Mouse (Mus musculus): Measurements from ENCODE around the gene Calhm3. TPM values are rescaled to one million over a fixed set of nuclear protein-coding genes. Genes with fewer than 3 reads are reported as not detected.

Calhm3 gene
- total RNA-seq (2015) (not detected in 2 replicates), total RNA-seq (2017) (not detected in 2 replicates)

- no peak for ATAC-seq (ENCODE audit: poor library complexity, severe bottlenecking)
Measured at GRCm38 (mm10) chr19:47157664-47158063, at the start of gene Calhm3. TSS of gene Calhm3 (minus strand) at chr19:47157764.

GRCm38 (mm10) chr19:47206126-47206525, 48.6 kb upstream of the Calhm3 start:
- no peak for ATAC-seq (ENCODE audit: poor library complexity, severe bottlenecking)

GRCm38 (mm10) chr19:47204653-47205052, 47.1 kb upstream of the Calhm3 start:
- ATAC-seq (ENCODE audit: poor library complexity, severe bottlenecking) = no peak

GRCm38 (mm10) chr19:47203042-47203441, 45.5 kb upstream of the Calhm3 start:
- no peak for ATAC-seq (ENCODE audit: poor library complexity, severe bottlenecking)

- no peak for ATAC-seq (ENCODE audit: poor library complexity, severe bottlenecking)
Measured at GRCm38 (mm10) chr19:47202429-47202828, 44.9 kb upstream of the Calhm3 start.

GRCm38 (mm10) chr19:47201972-47202371, 44.4 kb upstream of the Calhm3 start:
- no peak for ATAC-seq (ENCODE audit: poor library complexity, severe bottlenecking)

GRCm38 (mm10) chr19:47198671-47199350, 41.2 kb upstream of the Calhm3 start:
- ATAC-seq (ENCODE audit: poor library complexity, severe bottlenecking) = no peak

- ATAC-seq (ENCODE audit: poor library complexity, severe bottlenecking) = no peak
Measured at GRCm38 (mm10) chr19:47192158-47192557, 34.6 kb upstream of the Calhm3 start.

- no peak for ATAC-seq (ENCODE audit: poor library complexity, severe bottlenecking)
Measured at GRCm38 (mm10) chr19:47188515-47189128, 31.1 kb upstream of the Calhm3 start.

GRCm38 (mm10) chr19:47186514-47187275, 29.1 kb upstream of the Calhm3 start:
- ATAC-seq (ENCODE audit: poor library complexity, severe bottlenecking) = no peak

GRCm38 (mm10) chr19:47184736-47185135, 27.2 kb upstream of the Calhm3 start:
- no peak for ATAC-seq (ENCODE audit: poor library complexity, severe bottlenecking)

- ATAC-seq (ENCODE audit: poor library complexity, severe bottlenecking) = no peak
Measured at GRCm38 (mm10) chr19:47184221-47184620, 26.7 kb upstream of the Calhm3 start.

- ATAC-seq (ENCODE audit: poor library complexity, severe bottlenecking) = no peak
Measured at GRCm38 (mm10) chr19:47180011-47180410, 22.4 kb upstream of the Calhm3 start.

GRCm38 (mm10) chr19:47179272-47179809, 21.8 kb upstream of the Calhm3 start:
- ATAC-seq (ENCODE audit: poor library complexity, severe bottlenecking) = no peak

GRCm38 (mm10) chr19:47178431-47179271, 21.1 kb upstream of the Calhm3 start, which contains the start of gene Neurl1a:
TSS of gene Neurl1a (plus strand) at chr19:47178820.
- no peak for ATAC-seq (ENCODE audit: poor library complexity, severe bottlenecking)

- ATAC-seq (ENCODE audit: poor library complexity, severe bottlenecking) = no peak
Measured at GRCm38 (mm10) chr19:47178001-47178400, 20.4 kb upstream of the Calhm3 start.

- no peak for ATAC-seq (ENCODE audit: poor library complexity, severe bottlenecking)
Measured at GRCm38 (mm10) chr19:47176916-47177505, 19.4 kb upstream of the Calhm3 start.

- no peak for ATAC-seq (ENCODE audit: poor library complexity, severe bottlenecking)
Measured at GRCm38 (mm10) chr19:47175472-47175871, 17.9 kb upstream of the Calhm3 start.

- no peak for ATAC-seq (ENCODE audit: poor library complexity, severe bottlenecking)
Measured at GRCm38 (mm10) chr19:47174515-47174914, 17.0 kb upstream of the Calhm3 start.

- peak; percentile 89 for ATAC-seq (ENCODE audit: poor library complexity, severe bottlenecking)
Measured at GRCm38 (mm10) chr19:47168793-47169412, 11.3 kb upstream of the Calhm3 start.
